Mouse (Mus musculus) C2C12 (cell line): ENCODE data around the gene Atox1.

ENCODE experiments used
- CEBPB ChIP-seq: IDR thresholded peaks from one replicate; pipeline ENCODE4 v1.6.1; 2011; ENCODE audit warnings: low read depth, mild to moderate bottlenecking, control low read depth, moderate library complexity
- CTCF ChIP-seq: IDR thresholded peaks from one replicate; pipeline ENCODE4 v1.5.1; 2011; ENCODE audit not compliant: control insufficient read depth, insufficient read depth, insufficient read length

DNA sequence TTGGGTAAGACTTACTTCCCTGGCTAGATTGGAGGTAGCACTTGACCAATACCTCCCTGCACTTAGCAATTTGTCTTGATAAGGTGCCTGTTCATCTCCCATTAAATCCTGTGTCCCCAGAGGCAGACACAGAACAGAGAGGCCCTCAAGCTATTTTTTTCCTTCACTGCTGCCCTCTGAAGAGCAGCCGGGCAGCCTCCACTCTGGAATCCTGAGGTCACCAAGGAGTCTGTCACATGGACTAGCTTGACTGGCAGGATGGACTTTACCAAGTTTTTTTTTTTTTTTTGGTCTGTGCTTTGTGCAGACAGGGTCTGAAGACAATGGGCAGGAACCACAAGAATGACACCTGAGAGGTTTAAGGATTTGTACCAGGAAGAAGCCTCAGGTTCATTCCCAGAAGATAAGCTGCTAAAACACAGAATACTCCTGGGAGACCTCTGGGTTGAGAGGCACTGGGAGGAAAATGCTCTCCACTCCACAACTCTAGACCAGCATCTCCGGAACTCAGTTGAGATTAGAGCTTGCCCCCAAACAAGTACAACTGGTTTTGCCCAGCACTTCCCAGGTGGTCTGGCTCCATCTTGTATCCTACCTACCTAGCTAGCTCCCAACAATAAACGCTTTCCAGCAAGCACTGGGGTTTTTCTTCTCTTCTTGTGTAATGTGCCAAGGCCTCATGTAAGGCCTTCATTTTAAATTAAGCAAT is 1.0 kb downstream of the Atox1 start:
- TF ChIP-seq CTCF (no peak), CEBPB (no peak)
